Mouse (Mus musculus) lung, embryonic 14.5 days (tissue): ENCODE data around the gene Zfp646. TPM values are rescaled to one million over a fixed set of nuclear protein-coding genes. Genes with fewer than 3 reads are reported as not detected.
A peak's percentile ranks its signal among the peaks of the same experiment; 100 is the strongest.

Experiments used
- ATAC-seq: fragments of 200-750 bp; cut with Nextera tagmentation; 2 replicates; pipeline ENCODE4 v1.8.0; 2017; ENCODE audit warnings: mild to moderate bottlenecking, moderate TSS enrichment, moderate library complexity; ENCODE audit not compliant: insufficient read depth
- DNase-seq: peaks from one replicate; pipeline ENCODE4 v3.0.0-alpha.2; 2015
- H3K27ac ChIP-seq: fragments of 300-500 bp; sonication (generic); 2 replicates; pipeline ENCODE4 v1.5.1; 2014; ENCODE audit warnings: low read depth, mild to moderate bottlenecking, moderate library complexity
- H3K27me3 ChIP-seq: fragments of 300-500 bp; sonication (generic); 2 replicates; pipeline ENCODE4 v1.6.1; 2014; ENCODE audit warnings: low read length, control low read depth; ENCODE audit not compliant: insufficient read depth
- H3K36me3 ChIP-seq: fragments of 300-500 bp; sonication (generic); 2 replicates; pipeline ENCODE4 v1.6.1; 2014; ENCODE audit warnings: control low read depth; ENCODE audit not compliant: insufficient read depth
- H3K4me1 ChIP-seq: fragments of 300-500 bp; sonication (generic); 2 replicates; pipeline ENCODE4 v1.6.1; 2014; ENCODE audit warnings: antibody characterized with exemption, control low read depth; ENCODE audit not compliant: insufficient read depth
- H3K4me2 ChIP-seq: fragments of 300-500 bp; sonication (generic); 2 replicates; pipeline ENCODE4 v1.6.1; 2014; ENCODE audit warnings: mild to moderate bottlenecking
- H3K4me3 ChIP-seq: fragments of 300-500 bp; sonication (generic); 2 replicates; pipeline ENCODE4 v1.5.1; 2014; ENCODE audit warnings: low read depth, low read length
- H3K9ac ChIP-seq: fragments of 300-500 bp; sonication (generic); 2 replicates; pipeline ENCODE4 v1.6.1; 2014
- H3K9me3 ChIP-seq: fragments of 300-500 bp; sonication (generic); 2 replicates; pipeline ENCODE4 v1.6.1; 2016; ENCODE audit warnings: low read depth, low read length, control low read depth
- CTCF ChIP-seq: IDR thresholded peaks from 2 replicates; pipeline ENCODE4 v1.5.1; 2016; ENCODE audit warnings: antibody characterized with exemption, low read depth
- WGBS: fragments of 180-500 bp; shearing (Covaris S2); extraction: QIAGEN DNeasy Blood & Tissue Kit; methylation state at CpG from one replicate; pipeline ENCODE4 v1.1.7; 2014; 5-methylcytosine and 5-hydroxymethylcytosine counted together
- polyA plus RNA-seq: library from polyadenylated mRNA; unstranded; fragments of >200 nt; fragmentation: Nextera tagmentation; extraction: Ambion mirVana; gene quantifications from 2 replicates; pipeline ENCODE4 v1.2.1, GENCODE M21; 2014

The Zfp646 gene
- polyA plus RNA-seq, 1 experiment from 2014 or later, result 17.4 TPM

- ATAC-seq (no peak), DNase-seq (peak; percentile 75)
- H3K36me3 ChIP-seq, result peaks cover 44% of the 10 kb centered on the region
- 51% methylated on average over 3 of the region's 3 CpGs for WGBS
- peak; percentile 65 for TF ChIP-seq CTCF
- H3K4me2 ChIP-seq, result no peak overlapping the region
- no peak overlapping the region for H3K4me3 ChIP-seq
- no peak overlapping the region for H3K9ac ChIP-seq
- H3K27me3 ChIP-seq, result no peaks in the 10 kb centered on the region
- no peak overlapping the region for H3K27ac ChIP-seq
- 0 out of 2 replicates have a peak, but pooled peaks cover 2% of the 10 kb centered on the region for H3K4me1 ChIP-seq
- H3K9me3 ChIP-seq, result no peaks in the 10 kb centered on the region
These were observed 42.2 kb downstream of the Zfp646 start for GRCm38 (mm10) chr7:127918203-127918602.

GRCm38 (mm10) chr7:127919290-127919689 is 43.3 kb downstream of the Zfp646 start:
- TF ChIP-seq CTCF, result peak; percentile 45; the same call in 1 of the 2 replicates
- no peak overlapping the region for H3K9ac ChIP-seq
- WGBS, result 72% methylated on average over 7 of the region's 7 CpGs
- H3K4me2 ChIP-seq, result no peak overlapping the region
- ATAC-seq, result no peak
- H3K4me3 ChIP-seq, result no peak overlapping the region
- no peak for DNase-seq
- H3K27me3 ChIP-seq, result no peaks in the 10 kb centered on the region
- no peaks in the 10 kb centered on the region for H3K9me3 ChIP-seq
- H3K4me1 ChIP-seq, result peaks cover 6% of the 10 kb centered on the region; the same call in 1 of the 2 replicates
- H3K27ac ChIP-seq, result no peak overlapping the region
- peaks cover 55% of the 10 kb centered on the region for H3K36me3 ChIP-seq

- no peak overlapping the region for H3K4me2 ChIP-seq
- peak; percentile 52 for DNase-seq
- H3K4me3 ChIP-seq, result no peak overlapping the region
- H3K36me3 ChIP-seq, result peaks cover 59% of the 10 kb centered on the region
- peak; percentile 62 for TF ChIP-seq CTCF
- peaks cover 12% of the 10 kb centered on the region; the same call in 1 of the 2 replicates for H3K4me1 ChIP-seq
- H3K27ac ChIP-seq, result no peak overlapping the region
- no peak for ATAC-seq
- WGBS, result 65% methylated on average over 8 of the region's 8 CpGs
- no peaks in the 10 kb centered on the region for H3K27me3 ChIP-seq
- H3K9ac ChIP-seq, result no peak overlapping the region
- no peaks in the 10 kb centered on the region for H3K9me3 ChIP-seq
These were observed 45.5 kb downstream of the Zfp646 start for GRCm38 (mm10) chr7:127921516-127921915.

GRCm38 (mm10) chr7:127922451-127923275 is 46.6 kb downstream of the Zfp646 start:
- no peak overlapping the region for H3K4me2 ChIP-seq
- H3K27me3 ChIP-seq, result no peaks in the 10 kb centered on the region
- no peak for TF ChIP-seq CTCF
- no peak overlapping the region for H3K4me3 ChIP-seq
- H3K36me3 ChIP-seq, result peaks cover 60% of the 10 kb centered on the region
- no peak for ATAC-seq
- peaks cover 12% of the 10 kb centered on the region; the same call in 1 of the 2 replicates for H3K4me1 ChIP-seq
- peak overlapping the region; percentile 27; the same call in 1 of the 2 replicates for H3K27ac ChIP-seq
- H3K9me3 ChIP-seq, result no peaks in the 10 kb centered on the region
- whole genome bisulfite sequencing, result 62% methylated on average over 6 of the region's 6 CpGs
- no peak for DNase-seq
- H3K9ac ChIP-seq, result no peak overlapping the region; the same call in 1 of the 2 replicates

- no peak for TF ChIP-seq CTCF
- 80% methylated on average over 5 of the region's 5 CpGs for WGBS
These were observed 47.7 kb downstream of the Zfp646 start for GRCm38 (mm10) chr7:127923714-127924113.

GRCm38 (mm10) chr7:127925252-127925651 is 49.2 kb downstream of the Zfp646 start:
- Histone ChIP-seq H3K9me3 (no peaks in the 10 kb centered on the region), H3K27ac (peak overlapping the region; percentile 93), H3K4me1 (peaks cover 12% of the 10 kb centered on the region; the same call in 1 of the 2 replicates), H3K27me3 (peaks cover 5% of the 10 kb centered on the region; the same call in 1 of the 2 replicates), H3K36me3 (peaks cover 54% of the 10 kb centered on the region), H3K4me2 (peak overlapping the region; percentile 37; the same call in 1 of the 2 replicates), H3K9ac (peak overlapping the region; percentile 18; the same call in 1 of the 2 replicates), H3K4me3 (no peak overlapping the region)
- TF ChIP-seq CTCF, result no peak
- ATAC-seq (peak; percentile 75), DNase-seq (peak; percentile 81)
- 63% methylated on average over 5 of the region's 5 CpGs for WGBS

More at GRCm38 (mm10) chr7:127923714-127924113, 47.7 kb downstream of the Zfp646 start:
- Histone ChIP-seq H3K9me3 (no peaks in the 10 kb centered on the region), H3K4me2 (no peak overlapping the region; the same call in 1 of the 2 replicates), H3K9ac (no peak overlapping the region; the same call in 1 of the 2 replicates), H3K27ac (peak overlapping the region; percentile 71; the same call in 1 of the 2 replicates), H3K4me3 (no peak overlapping the region), H3K27me3 (peaks cover 5% of the 10 kb centered on the region; the same call in 1 of the 2 replicates), H3K4me1 (peaks cover 12% of the 10 kb centered on the region; the same call in 1 of the 2 replicates), H3K36me3 (peaks cover 56% of the 10 kb centered on the region)
- DNase-seq (no peak), ATAC-seq (no peak)

- peak overlapping the region; percentile 23; the same call in 1 of the 2 replicates for H3K4me2 ChIP-seq
- H3K4me3 ChIP-seq, result no peak overlapping the region
- TF ChIP-seq CTCF, result no peak
- ATAC-seq (no peak), DNase-seq (no peak)
- no peaks in the 10 kb centered on the region for H3K9me3 ChIP-seq
- peaks cover 12% of the 10 kb centered on the region; the same call in 1 of the 2 replicates for H3K4me1 ChIP-seq
- WGBS, result 71% methylated on average over 8 of the region's 8 CpGs
- H3K27me3 ChIP-seq, result peaks cover 5% of the 10 kb centered on the region; the same call in 1 of the 2 replicates
- peak overlapping the region; percentile 93 for H3K27ac ChIP-seq
- H3K36me3 ChIP-seq, result peaks cover 47% of the 10 kb centered on the region
- peak overlapping the region; percentile 18; the same call in 1 of the 2 replicates for H3K9ac ChIP-seq
These were observed 50.0 kb downstream of the Zfp646 start for GRCm38 (mm10) chr7:127926066-127926465.
